Mouse (Mus musculus) small intestine, adult 2 months (tissue): ENCODE data around the gene Rbm19. TPM values are rescaled to one million over a fixed set of nuclear protein-coding genes. Genes with fewer than 3 reads are reported as not detected.

Experiments
- H3K27ac ChIP-seq: fragments of 200-500 bp; 2 replicates; pipeline ENCODE4 v1.5.1; 2012; ENCODE audit warnings: low read depth, low read length, control low read depth, inconsistent platforms; ENCODE audit not compliant: insufficient read depth
- H3K27me3 ChIP-seq: fragments of 200-500 bp; 2 replicates; pipeline ENCODE4 v1.6.1; 2012; ENCODE audit warnings: mild to moderate bottlenecking, moderate library complexity, low read length, inconsistent platforms; ENCODE audit not compliant: control insufficient read depth, insufficient read depth
- H3K36me3 ChIP-seq: fragments of 200-500 bp; 2 replicates; pipeline ENCODE4 v1.6.1; 2012; ENCODE audit warnings: mild to moderate bottlenecking, low read length, control low read depth, inconsistent platforms; ENCODE audit not compliant: control insufficient read depth, insufficient read depth
- H3K4me1 ChIP-seq: fragments of 200-500 bp; 2 replicates; pipeline ENCODE4 v1.6.1; 2012; ENCODE audit warnings: low read length, inconsistent platforms, mixed read lengths; ENCODE audit not compliant: control insufficient read depth, insufficient read depth, insufficient read length
- H3K4me3 ChIP-seq: fragments of 200-500 bp; 2 replicates; pipeline ENCODE4 v1.5.1; 2012; ENCODE audit warnings: low read depth, mild to moderate bottlenecking, control low read depth, inconsistent platforms, low read length, moderate library complexity
- CTCF ChIP-seq: fragments of 200-500 bp; IDR thresholded peaks from 2 replicates; pipeline ENCODE4 v1.5.1; 2012; ENCODE audit warnings: low read depth, mild to moderate bottlenecking, control low read depth, inconsistent platforms, low read length, moderate library complexity, mixed read lengths; ENCODE audit not compliant: insufficient replicate concordance, insufficient read length; ENCODE audit errors: extremely low read depth
- POLR2A ChIP-seq: fragments of 200-500 bp; IDR thresholded peaks from 2 replicates; pipeline ENCODE4 v1.6.1; 2012; ENCODE audit warnings: low read depth, mild to moderate bottlenecking, control low read depth, inconsistent platforms, low read length, moderate library complexity
- WGBS: fragments of 180-500 bp; shearing (Covaris S2); methylation state at CpG from one replicate; pipeline ENCODE4 v1.1.7; 2018; 5-methylcytosine and 5-hydroxymethylcytosine counted together
- polyA plus RNA-seq: library from polyadenylated mRNA; depleted of rRNA; stranded (reverse); fragments of >200 nt; gene quantifications from 2 replicates; pipeline ENCODE4 v1.2.3, GENCODE M21; 2012

Gene Rbm19
- polyA plus RNA-seq, 1 experiment: 9.2 TPM

- TF ChIP-seq CTCF (no peak), POLR2A (no peak)
- H3K4me1 ChIP-seq: no peaks in the 10 kb centered on the region
- H3K36me3 ChIP-seq: no peaks in the 10 kb centered on the region
- WGBS: 86% methylated on average over 3 of the region's 3 CpGs
- no peaks in the 10 kb centered on the region for H3K27me3 ChIP-seq
- no peak overlapping the region for H3K4me3 ChIP-seq
- H3K27ac ChIP-seq: no peak overlapping the region
Measured at GRCm38 (mm10) chr5:120153140-120153539, 36.9 kb downstream of the Rbm19 start.

GRCm38 (mm10) chr5:120155672-120156071, 39.4 kb downstream of the Rbm19 start:
- Histone ChIP-seq H3K27me3 (no peaks in the 10 kb centered on the region), H3K4me3 (no peak overlapping the region), H3K27ac (no peak overlapping the region), H3K36me3 (no peaks in the 10 kb centered on the region), H3K4me1 (no peaks in the 10 kb centered on the region)
- 85% methylated on average over 10 of the region's 10 CpGs for WGBS
- TF ChIP-seq CTCF (no peak), POLR2A (no peak)

- no peak for TF ChIP-seq CTCF
- no peak for TF ChIP-seq POLR2A
- Histone ChIP-seq H3K27ac (no peak overlapping the region), H3K4me3 (no peak overlapping the region), H3K36me3 (no peaks in the 10 kb centered on the region), H3K27me3 (no peaks in the 10 kb centered on the region), H3K4me1 (no peaks in the 10 kb centered on the region)
- WGBS: 78% methylated on average over 21 of the region's 21 CpGs
Measured at GRCm38 (mm10) chr5:120156166-120156909, 40.1 kb downstream of the Rbm19 start.

- Histone ChIP-seq H3K27me3 (no peaks in the 10 kb centered on the region), H3K4me1 (no peaks in the 10 kb centered on the region), H3K4me3 (no peak overlapping the region), H3K27ac (no peak overlapping the region), H3K36me3 (no peaks in the 10 kb centered on the region)
- TF ChIP-seq POLR2A (no peak), CTCF (no peak)
- WGBS: 46% methylated on average over 3 of the region's 3 CpGs
Measured at GRCm38 (mm10) chr5:120157115-120157514, 40.9 kb downstream of the Rbm19 start.

- H3K4me3 ChIP-seq: no peak overlapping the region
- peaks cover 7% of the 10 kb centered on the region; the same call in 1 of the 2 replicates for H3K4me1 ChIP-seq
- no peaks in the 10 kb centered on the region for H3K36me3 ChIP-seq
- no peaks in the 10 kb centered on the region for H3K27me3 ChIP-seq
- no peak for TF ChIP-seq CTCF
- no peak for TF ChIP-seq POLR2A
- WGBS: 49% methylated on average over 2 of the region's 2 CpGs
- H3K27ac ChIP-seq: no peak overlapping the region
Measured at GRCm38 (mm10) chr5:120158476-120158875, 42.2 kb downstream of the Rbm19 start.

GRCm38 (mm10) chr5:120160923-120161658, 44.8 kb downstream of the Rbm19 start:
- Histone ChIP-seq H3K4me1 (peaks cover 15% of the 10 kb centered on the region; the same call in 1 of the 2 replicates), H3K27ac (no peak overlapping the region), H3K27me3 (no peaks in the 10 kb centered on the region), H3K4me3 (no peak overlapping the region), H3K36me3 (no peaks in the 10 kb centered on the region)
- 90% methylated on average over 8 of the region's 8 CpGs for WGBS
- no peak for TF ChIP-seq POLR2A
- TF ChIP-seq CTCF: no peak

GRCm38 (mm10) chr5:120162689-120163088, 46.4 kb downstream of the Rbm19 start:
- WGBS: 79% methylated on average over 10 of the region's 10 CpGs
- H3K27ac ChIP-seq: peak overlapping the region; percentile 31; the same call in 1 of the 2 replicates
- no peak overlapping the region for H3K4me3 ChIP-seq
- H3K4me1 ChIP-seq: peaks cover 21% of the 10 kb centered on the region; the same call in 1 of the 2 replicates
- H3K27me3 ChIP-seq: no peaks in the 10 kb centered on the region
- no peak for TF ChIP-seq POLR2A
- no peak for TF ChIP-seq CTCF
- H3K36me3 ChIP-seq: no peaks in the 10 kb centered on the region
